Mouse (Mus musculus): ENCODE results near the gene Kcnq4. TPM values are rescaled to one million over a fixed set of nuclear protein-coding genes. Genes with fewer than 3 reads are reported as not detected.

Gene Kcnq4
- polyA plus RNA-seq, 1 experiment, result 2.0 TPM

GRCm38 (mm10) chr4:120729441-120729840 lies 19.0 kb downstream of the Kcnq4 start:
- peaks cover 7% of the 10 kb centered on the region for H3K27me3 ChIP-seq (ENCODE audit: control insufficient read depth, insufficient read depth, low read length)
- H3K4me3 ChIP-seq (ENCODE audit: control insufficient read depth, insufficient read depth, low read length), result no peak overlapping the region
- DNase-seq, result no peak
- 68% methylated on average over 6 of the region's 6 CpGs for WGBS
- H3K36me3 ChIP-seq (ENCODE audit: control insufficient read depth, insufficient read depth, low read length), result no peaks in the 10 kb centered on the region
- H3K27ac ChIP-seq (ENCODE audit: control insufficient read depth, insufficient read depth, low read length), result no peak overlapping the region
- TF ChIP-seq POLR2A (IDR thresholded peaks at IDR 0.05; ENCODE audit: control insufficient read depth, extremely low read depth, insufficient read depth, low read length, poor library complexity) (no peak), CTCF (IDR thresholded peaks at IDR 0.05; ENCODE audit: borderline replicate concordance, control insufficient read depth, extremely low read depth, insufficient read depth, low read length, poor library complexity) (no peak)
- peaks cover 10% of the 10 kb centered on the region for H3K4me1 ChIP-seq (replicated peaks; ENCODE audit: control insufficient read depth, insufficient read depth, low read length)

DNA sequence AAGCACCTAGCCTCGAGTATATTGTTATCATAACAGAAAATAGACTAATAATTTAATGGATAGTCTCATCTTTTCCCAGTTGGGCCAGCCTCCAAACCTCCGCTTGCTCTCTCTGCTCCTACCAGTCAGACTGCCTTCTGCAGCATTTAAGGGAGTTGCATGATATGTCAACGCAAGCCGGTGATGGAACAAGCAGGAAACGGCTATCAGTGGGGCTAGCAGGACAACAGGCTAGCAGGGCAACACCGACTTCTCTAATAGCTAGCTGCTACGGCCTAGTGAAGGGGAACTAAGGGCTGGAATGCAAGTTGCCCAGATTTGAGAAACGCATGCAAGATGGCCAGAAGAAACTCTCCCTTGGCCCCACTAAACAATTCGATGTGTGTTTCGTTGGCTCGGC lies 20.6 kb downstream of the Kcnq4 start:
- Histone ChIP-seq H3K4me3 (ENCODE audit: control insufficient read depth, insufficient read depth, low read length) (no peak overlapping the region), H3K27ac (ENCODE audit: control insufficient read depth, insufficient read depth, low read length) (no peak overlapping the region), H3K27me3 (ENCODE audit: control insufficient read depth, insufficient read depth, low read length) (peaks cover 7% of the 10 kb centered on the region), H3K4me1 (replicated peaks; ENCODE audit: control insufficient read depth, insufficient read depth, low read length) (peaks cover 10% of the 10 kb centered on the region), H3K36me3 (ENCODE audit: control insufficient read depth, insufficient read depth, low read length) (no peaks in the 10 kb centered on the region)
- TF ChIP-seq CTCF (IDR thresholded peaks at IDR 0.05; ENCODE audit: borderline replicate concordance, control insufficient read depth, extremely low read depth, insufficient read depth, low read length, poor library complexity), result no peak
- no peak for TF ChIP-seq POLR2A (IDR thresholded peaks at IDR 0.05; ENCODE audit: control insufficient read depth, extremely low read depth, insufficient read depth, low read length, poor library complexity)
- 86% methylated on average over 11 of the region's 11 CpGs for WGBS
- no peak for DNase-seq

GRCm38 (mm10) chr4:120726174-120726573 lies 22.2 kb downstream of the Kcnq4 start:
- H3K27ac ChIP-seq (ENCODE audit: control insufficient read depth, insufficient read depth, low read length), result no peak overlapping the region

GRCm38 (mm10) chr4:120725516-120726090 lies 22.8 kb downstream of the Kcnq4 start:
- H3K4me1 ChIP-seq (replicated peaks; ENCODE audit: control insufficient read depth, insufficient read depth, low read length), result 0 out of 2 replicates have a peak, but pooled peaks cover under 1% of the 10 kb centered on the region
- H3K36me3 ChIP-seq (ENCODE audit: control insufficient read depth, insufficient read depth, low read length), result no peaks in the 10 kb centered on the region
- 76% methylated on average over 5 of the region's 5 CpGs for WGBS
- no peak for TF ChIP-seq POLR2A (IDR thresholded peaks at IDR 0.05; ENCODE audit: control insufficient read depth, extremely low read depth, insufficient read depth, low read length, poor library complexity)
- no peak for TF ChIP-seq CTCF (IDR thresholded peaks at IDR 0.05; ENCODE audit: borderline replicate concordance, control insufficient read depth, extremely low read depth, insufficient read depth, low read length, poor library complexity)
- DNase-seq, result no peak
- no peak overlapping the region for H3K4me3 ChIP-seq (ENCODE audit: control insufficient read depth, insufficient read depth, low read length)
- no peaks in the 10 kb centered on the region for H3K27me3 ChIP-seq (ENCODE audit: control insufficient read depth, insufficient read depth, low read length)
- H3K27ac ChIP-seq (ENCODE audit: control insufficient read depth, insufficient read depth, low read length), result no peak overlapping the region

More at GRCm38 (mm10) chr4:120726174-120726573, 22.2 kb downstream of the Kcnq4 start:
- Histone ChIP-seq H3K36me3 (ENCODE audit: control insufficient read depth, insufficient read depth, low read length) (no peaks in the 10 kb centered on the region), H3K4me1 (replicated peaks; ENCODE audit: control insufficient read depth, insufficient read depth, low read length) (peaks cover 4% of the 10 kb centered on the region), H3K4me3 (ENCODE audit: control insufficient read depth, insufficient read depth, low read length) (no peak overlapping the region), H3K27me3 (ENCODE audit: control insufficient read depth, insufficient read depth, low read length) (peaks cover 1% of the 10 kb centered on the region)
- TF ChIP-seq CTCF (IDR thresholded peaks at IDR 0.05; ENCODE audit: borderline replicate concordance, control insufficient read depth, extremely low read depth, insufficient read depth, low read length, poor library complexity), result no peak
- no peak for TF ChIP-seq POLR2A (IDR thresholded peaks at IDR 0.05; ENCODE audit: control insufficient read depth, extremely low read depth, insufficient read depth, low read length, poor library complexity)
- DNase-seq, result no peak
- WGBS, result 84% methylated on average over 4 of the region's 4 CpGs

DNA sequence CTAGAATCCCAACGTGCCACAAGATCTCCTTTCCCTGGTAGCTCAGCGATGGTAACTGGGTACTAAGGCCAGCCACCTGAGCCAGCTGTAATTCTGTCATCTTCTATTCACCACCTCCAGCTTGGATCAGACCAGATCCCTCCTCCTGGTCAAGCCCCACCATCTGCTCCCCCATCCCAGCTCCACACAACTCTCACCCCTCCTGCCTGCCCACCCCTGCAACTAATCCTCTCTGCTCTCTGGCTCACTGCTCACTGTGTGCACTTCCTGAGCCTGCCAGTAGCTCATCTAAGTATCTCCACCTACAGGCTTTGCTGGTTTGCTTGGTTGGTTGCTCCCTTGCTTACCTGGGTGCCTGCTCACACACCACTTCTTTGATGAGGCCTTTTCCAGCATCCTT lies 26.8 kb downstream of the Kcnq4 start:
- Histone ChIP-seq H3K27me3 (ENCODE audit: control insufficient read depth, insufficient read depth, low read length) (no peaks in the 10 kb centered on the region), H3K4me1 (replicated peaks; ENCODE audit: control insufficient read depth, insufficient read depth, low read length) (peaks cover 3% of the 10 kb centered on the region), H3K36me3 (ENCODE audit: control insufficient read depth, insufficient read depth, low read length) (no peaks in the 10 kb centered on the region), H3K27ac (ENCODE audit: control insufficient read depth, insufficient read depth, low read length) (no peak overlapping the region), H3K4me3 (ENCODE audit: control insufficient read depth, insufficient read depth, low read length) (no peak overlapping the region)
- TF ChIP-seq POLR2A (IDR thresholded peaks at IDR 0.05; ENCODE audit: control insufficient read depth, extremely low read depth, insufficient read depth, low read length, poor library complexity), result no peak
- no peak for TF ChIP-seq CTCF (IDR thresholded peaks at IDR 0.05; ENCODE audit: borderline replicate concordance, control insufficient read depth, extremely low read depth, insufficient read depth, low read length, poor library complexity)
- WGBS, result 84% methylated on average over 2 of the region's 2 CpGs
- DNase-seq, result no peak

DNA sequence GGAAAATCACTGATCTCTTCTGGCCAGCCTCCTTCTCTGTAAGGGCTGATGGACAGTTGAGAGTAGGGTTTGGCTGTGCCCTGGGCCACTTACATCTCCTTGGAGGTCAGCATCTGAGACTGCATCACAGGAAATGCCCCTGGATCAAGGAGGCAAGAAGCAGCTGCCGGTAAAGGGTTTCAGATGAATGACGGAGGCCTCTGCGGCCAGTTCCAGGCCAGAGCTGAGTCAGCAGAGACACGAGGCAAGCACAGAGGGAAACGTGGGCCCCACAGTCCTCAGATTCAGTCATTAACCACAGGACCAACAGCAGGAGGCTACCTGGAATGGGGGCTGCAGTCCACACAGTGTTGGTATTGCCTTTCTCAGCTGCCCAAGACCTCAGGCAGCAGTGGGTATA lies 29.3 kb downstream of the Kcnq4 start:
- Histone ChIP-seq H3K36me3 (ENCODE audit: control insufficient read depth, insufficient read depth, low read length) (no peaks in the 10 kb centered on the region), H3K4me3 (ENCODE audit: control insufficient read depth, insufficient read depth, low read length) (no peak overlapping the region), H3K4me1 (replicated peaks; ENCODE audit: control insufficient read depth, insufficient read depth, low read length) (peaks cover 11% of the 10 kb centered on the region), H3K27ac (ENCODE audit: control insufficient read depth, insufficient read depth, low read length) (no peak overlapping the region), H3K27me3 (ENCODE audit: control insufficient read depth, insufficient read depth, low read length) (no peaks in the 10 kb centered on the region; the same call in 1 of the 2 replicates)
- DNase-seq, result no peak
- 50% methylated on average over 5 of the region's 5 CpGs for WGBS
- no peak for TF ChIP-seq CTCF (IDR thresholded peaks at IDR 0.05; ENCODE audit: borderline replicate concordance, control insufficient read depth, extremely low read depth, insufficient read depth, low read length, poor library complexity)
- no peak for TF ChIP-seq POLR2A (IDR thresholded peaks at IDR 0.05; ENCODE audit: control insufficient read depth, extremely low read depth, insufficient read depth, low read length, poor library complexity)

DNA sequence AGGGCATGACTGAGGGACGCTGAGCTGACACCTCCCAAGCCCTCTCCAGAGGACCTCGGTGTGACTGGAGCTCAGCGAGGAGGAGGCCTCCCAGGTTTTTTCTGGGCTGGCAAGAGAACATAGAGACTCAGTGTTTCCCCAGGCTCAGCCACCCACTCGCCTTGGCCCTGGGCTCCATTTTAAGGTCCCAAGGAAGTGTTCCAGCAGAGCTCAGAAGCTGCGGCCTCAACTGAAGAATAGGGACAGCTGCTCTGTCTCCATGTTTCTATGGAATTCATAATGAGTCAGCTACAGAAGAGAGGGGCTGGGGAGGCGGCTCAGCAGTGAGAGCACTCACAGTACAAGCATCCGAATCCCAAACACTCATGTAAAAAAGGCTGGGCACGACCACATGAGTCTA lies 30.8 kb downstream of the Kcnq4 start:
- Histone ChIP-seq H3K27me3 (ENCODE audit: control insufficient read depth, insufficient read depth, low read length) (no peaks in the 10 kb centered on the region; the same call in 1 of the 2 replicates), H3K27ac (ENCODE audit: control insufficient read depth, insufficient read depth, low read length) (no peak overlapping the region), H3K36me3 (ENCODE audit: control insufficient read depth, insufficient read depth, low read length) (no peaks in the 10 kb centered on the region), H3K4me3 (ENCODE audit: control insufficient read depth, insufficient read depth, low read length) (no peak overlapping the region), H3K4me1 (replicated peaks; ENCODE audit: control insufficient read depth, insufficient read depth, low read length) (peaks cover 11% of the 10 kb centered on the region)
- WGBS, result 88% methylated on average over 8 of the region's 8 CpGs
- TF ChIP-seq CTCF (IDR thresholded peaks at IDR 0.05; ENCODE audit: borderline replicate concordance, control insufficient read depth, extremely low read depth, insufficient read depth, low read length, poor library complexity), result no peak
- no peak for TF ChIP-seq POLR2A (IDR thresholded peaks at IDR 0.05; ENCODE audit: control insufficient read depth, extremely low read depth, insufficient read depth, low read length, poor library complexity)
- DNase-seq, result no peak

All from thymus, adult 2 months (tissue).